Mouse (Mus musculus) retina, postnatal 7 days (tissue): ENCODE results near the gene Cltrn.

Experiments
- DNase-seq: peaks from one replicate; pipeline ENCODE4 v3.0.0-alpha.2; 2012; ENCODE audit warnings: low read depth, low spot score

The Cltrn gene

DNA sequence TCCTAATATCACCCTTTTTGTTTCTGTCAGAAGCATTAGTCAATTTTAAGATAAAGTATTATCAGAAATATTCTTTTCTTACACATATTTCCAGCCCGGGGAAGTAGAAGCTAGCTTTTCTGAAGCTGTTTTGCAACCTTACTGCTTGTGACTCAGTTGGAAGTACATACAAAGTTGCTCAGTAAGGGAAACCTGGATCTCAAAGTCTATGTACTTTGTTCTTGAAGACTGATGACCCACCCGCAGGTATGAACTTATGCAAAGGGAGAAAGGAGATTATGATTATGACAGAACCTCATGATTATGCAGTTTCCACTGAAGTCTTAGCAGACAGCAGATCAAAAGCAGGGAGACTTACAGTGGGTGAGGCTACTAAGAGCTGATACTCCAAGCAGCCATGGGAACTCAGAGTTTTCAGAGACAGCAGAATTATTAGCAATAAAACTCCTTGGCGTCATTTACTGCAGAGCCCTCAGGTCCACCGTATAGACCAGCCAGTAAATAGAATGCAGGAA lies 46.7 kb downstream of the Cltrn start:
- DNase-seq = no peak

DNA sequence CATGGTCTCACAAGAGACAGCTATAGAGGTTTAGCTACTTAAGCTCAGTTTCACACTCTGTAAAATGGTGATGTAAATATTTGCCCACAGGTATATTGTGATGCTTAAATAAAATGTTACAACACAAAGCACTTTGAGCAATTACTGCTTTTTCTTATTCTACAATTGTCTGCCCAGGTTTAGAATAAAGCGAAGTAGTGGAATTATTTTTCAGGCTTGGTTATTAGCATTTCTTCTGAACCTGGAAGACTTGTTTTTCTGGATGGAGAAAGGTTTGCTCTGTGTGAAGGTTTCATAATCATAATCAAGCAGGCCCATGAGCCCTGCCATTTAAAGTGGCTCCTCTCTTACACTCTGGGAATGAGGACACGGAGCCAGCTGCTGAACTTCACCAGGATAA lies 50.4 kb downstream of the Cltrn start, which contains the start of gene Ace2:
TSS of gene Ace2 (plus strand) at position 301 of the 400 bp plus-strand sequence.
- no peak for DNase-seq

DNA sequence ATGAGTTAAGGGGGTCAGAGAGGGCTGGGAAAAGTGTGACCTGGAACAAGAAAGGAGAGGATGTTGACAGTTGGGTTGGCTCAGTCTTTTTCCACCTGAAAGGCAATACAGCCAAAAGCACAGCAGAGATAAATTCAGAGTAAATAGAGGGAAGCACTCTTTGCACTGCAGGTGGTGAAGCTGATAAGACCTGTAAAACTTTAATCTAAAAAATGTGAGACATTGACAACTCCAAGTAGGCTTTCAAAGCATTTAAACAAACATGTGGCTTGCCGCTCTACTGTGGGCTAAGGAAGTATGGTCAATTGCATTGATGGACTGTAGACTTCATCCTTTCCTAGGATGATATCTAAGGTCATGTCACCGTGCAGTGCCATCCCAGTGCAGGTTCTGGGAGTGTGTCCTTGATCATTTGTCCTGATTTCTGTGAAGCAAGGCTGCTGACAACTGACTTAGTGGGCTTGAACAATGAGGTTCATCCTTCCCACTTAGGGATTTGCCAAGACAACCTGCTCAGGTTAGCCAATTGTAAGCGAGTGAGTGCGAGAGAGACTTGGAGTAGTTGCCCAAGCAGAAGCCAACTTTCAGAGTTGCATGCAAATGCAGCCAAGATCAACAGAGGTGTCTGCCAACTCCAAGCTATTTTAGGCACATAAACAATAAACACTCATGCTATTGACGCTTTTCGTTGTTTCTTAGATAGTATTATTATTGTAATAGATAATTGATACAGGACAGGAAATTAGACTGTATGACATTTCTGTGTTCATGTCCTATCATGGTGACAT lies 57.0 kb downstream of the Cltrn start:
- DNase-seq = no peak

DNA sequence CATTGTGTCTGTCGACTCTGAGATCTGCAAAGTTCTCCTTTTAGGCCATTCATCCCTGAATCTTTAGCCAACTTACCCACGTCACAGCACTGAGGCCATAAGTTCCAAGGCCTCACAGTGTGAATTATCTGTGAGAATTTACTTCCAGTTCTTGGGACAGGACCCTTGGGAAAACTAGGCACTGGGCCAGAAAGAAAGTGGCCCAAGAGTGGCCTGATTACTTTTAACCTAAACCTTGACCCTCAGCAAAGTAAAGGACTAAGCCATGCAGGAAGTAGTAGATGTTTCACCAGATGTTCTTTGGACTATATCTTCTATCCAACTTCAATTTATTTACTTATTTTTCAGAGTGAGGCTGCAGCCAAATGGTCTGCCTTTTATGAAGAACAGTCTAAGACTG lies 64.1 kb downstream of the Cltrn start:
- DNase-seq = no peak

DNA sequence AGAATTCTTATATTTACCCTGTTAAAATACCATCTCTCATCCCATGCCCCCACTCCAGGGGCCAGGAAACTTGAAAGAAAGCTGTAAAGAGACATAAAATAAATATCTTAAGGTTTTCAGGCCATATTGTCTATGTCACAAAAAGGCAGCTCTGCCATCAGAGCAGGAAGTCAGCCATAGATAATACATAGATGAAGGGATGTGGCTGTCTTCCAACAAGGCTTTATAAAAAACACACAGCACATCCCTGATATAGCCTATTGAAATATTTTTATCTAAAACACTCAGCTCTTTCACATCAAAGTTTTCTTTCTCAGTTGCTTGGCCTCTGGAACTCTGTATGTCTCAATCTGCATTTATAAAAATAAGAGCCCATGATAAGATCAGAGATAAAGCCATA lies 65.0 kb downstream of the Cltrn start:
- DNase-seq = no peak

DNA sequence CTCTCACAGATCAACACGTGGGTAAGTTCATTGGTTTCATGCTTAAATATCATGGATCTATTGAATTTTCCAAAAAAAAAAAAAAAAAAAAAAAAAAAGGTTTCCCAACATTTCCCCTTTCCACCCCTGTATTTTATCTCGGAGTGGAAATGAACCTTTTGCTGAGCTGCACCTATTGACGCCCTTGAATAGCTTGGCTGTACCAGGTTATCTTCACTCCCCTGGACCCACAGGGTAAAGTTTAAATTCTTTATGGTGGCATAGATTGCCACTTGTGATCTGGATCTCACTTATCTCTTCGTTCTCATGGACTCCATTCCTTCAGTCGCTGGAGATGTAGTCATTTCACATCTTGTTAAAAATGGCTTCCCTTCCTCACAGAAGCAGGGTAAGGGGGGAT lies 66.0 kb downstream of the Cltrn start:
- no peak for DNase-seq

DNA sequence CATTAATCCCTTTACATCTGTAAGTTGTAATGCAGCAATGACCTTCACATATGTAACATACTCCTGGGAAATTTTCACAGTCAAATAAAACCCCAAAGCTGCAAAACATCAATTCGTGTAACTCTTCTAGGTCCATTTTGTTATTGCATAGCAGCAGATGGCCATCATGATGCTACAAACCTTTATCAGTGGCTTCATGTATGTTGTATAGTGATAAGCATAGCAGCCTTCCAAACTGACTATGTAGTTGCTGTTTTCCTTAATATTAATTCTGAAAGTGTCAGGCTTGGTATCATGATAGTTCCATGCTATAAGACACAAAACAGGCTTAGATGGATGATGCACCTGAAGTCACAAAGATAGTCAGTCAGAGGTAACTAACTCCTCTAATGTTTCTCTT lies 76.1 kb downstream of the Cltrn start:
- no peak for DNase-seq
